Mouse (Mus musculus) MEL (cell line): ENCODE measurements around the gene Zp1. TPM values are rescaled to one million over a fixed set of nuclear protein-coding genes. Genes with fewer than 3 reads are reported as not detected.
A peak's percentile ranks its signal among the peaks of the same experiment; 100 is the strongest.

Experiments
- DNase-seq: peaks from one replicate; pipeline ENCODE4 v3.0.0; 2011; ENCODE audit warnings: low read depth, low spot score
- H3K27ac ChIP-seq: 2 replicates; pipeline ENCODE4 v1.5.1; 2012; ENCODE audit warnings: low read depth, mild to moderate bottlenecking, control low read depth, low read length, moderate library complexity; ENCODE audit not compliant: control insufficient read depth
- H3K27me3 ChIP-seq, 2 experiments: fragments of 150-350 bp in 1 of 2; sonication (generic) in 1 of 2; 2 replicates each; pipeline ENCODE4 v1.6.1; 2012; ENCODE audit warnings: low read length in 2 of 2, mild to moderate bottlenecking in 2 of 2, improper control_type of control experiment in 1 of 2, moderate library complexity in 1 of 2; ENCODE audit not compliant: insufficient read depth in 2 of 2, control insufficient read depth in 1 of 2
- H3K36me3 ChIP-seq, 2 experiments: 2 replicates each; pipeline ENCODE4 v1.6.1; 2012 to 2014; ENCODE audit warnings: low read length in 2 of 2, improper control_type of control experiment in 1 of 2, inconsistent platforms in 1 of 2, mild to moderate bottlenecking in 1 of 2; ENCODE audit not compliant: insufficient read depth in 2 of 2, control insufficient read depth in 1 of 2
- H3K4me1 ChIP-seq, 2 experiments: fragments of 150-350 bp in 1 of 2; sonication (generic) in 1 of 2; 2 replicates each; pipeline ENCODE4 v1.6.1; 2012; ENCODE audit warnings: low read length in 2 of 2, improper control_type of control experiment in 1 of 2, mild to moderate bottlenecking in 1 of 2; ENCODE audit not compliant: insufficient read depth in 2 of 2, control insufficient read depth in 1 of 2
- H3K4me3 ChIP-seq, 2 experiments: fragments of 150-350 bp in 1 of 2; sonication (generic) in 1 of 2; 2 replicates each; pipeline ENCODE4 v1.5.1; 2012; ENCODE audit warnings: low read depth in 2 of 2, low read length in 2 of 2, mild to moderate bottlenecking in 2 of 2, moderate library complexity in 2 of 2, control low read depth in 1 of 2, improper control_type of control experiment in 1 of 2; ENCODE audit not compliant: control insufficient read depth in 1 of 2, insufficient read depth in 1 of 2
- H3K79me2 ChIP-seq: 2 replicates; pipeline ENCODE4 v1.6.1; 2012; ENCODE audit warnings: mild to moderate bottlenecking, low read length, moderate library complexity; ENCODE audit not compliant: control insufficient read depth, poor library complexity, insufficient read depth
- H3K9ac ChIP-seq: 2 replicates; pipeline ENCODE4 v1.6.1; 2012; ENCODE audit warnings: low read depth, mild to moderate bottlenecking, control low read depth, low read length, moderate library complexity; ENCODE audit not compliant: control insufficient read depth, poor library complexity, severe bottlenecking
- H3K9me3 ChIP-seq: fragments of 150-350 bp; sonication (generic); replicated peaks from 2 replicates; pipeline ENCODE4 v1.6.1; 2012; ENCODE audit warnings: mild to moderate bottlenecking, low read length, improper control_type of control experiment, moderate library complexity; ENCODE audit not compliant: insufficient read depth
- BHLHE40 ChIP-seq: IDR thresholded peaks from 2 replicates; pipeline ENCODE4 v1.6.1; 2012; ENCODE audit warnings: low read depth, mild to moderate bottlenecking, inconsistent platforms, low read length, improper control_type of control experiment, borderline replicate concordance
- CHD1 ChIP-seq: IDR thresholded peaks from 2 replicates; pipeline ENCODE4 v1.6.1; 2012; ENCODE audit warnings: low read depth, mild to moderate bottlenecking, inconsistent platforms, low read length, improper control_type of control experiment
- E2F4 ChIP-seq: IDR thresholded peaks from 2 replicates; pipeline ENCODE4 v1.6.1; 2011; ENCODE audit warnings: low read depth, low read length, improper control_type of control experiment, borderline replicate concordance
- ETS1 ChIP-seq: IDR thresholded peaks from 2 replicates; pipeline ENCODE4 v1.6.1; 2012; ENCODE audit warnings: low read depth, mild to moderate bottlenecking, inconsistent platforms, low read length, improper control_type of control experiment, moderate library complexity
- GABPA ChIP-seq: IDR thresholded peaks from 2 replicates; pipeline ENCODE4 v1.6.1; 2012; ENCODE audit warnings: low read depth, mild to moderate bottlenecking, inconsistent platforms, low read length, improper control_type of control experiment, moderate library complexity
- GATA1 ChIP-seq: IDR thresholded peaks from 2 replicates; pipeline ENCODE4 v1.6.1; 2011; ENCODE audit warnings: low read depth, low read length, improper control_type of control experiment
- HCFC1 ChIP-seq: IDR thresholded peaks from 2 replicates; pipeline ENCODE4 v1.6.1; 2012; ENCODE audit warnings: low read depth, mild to moderate bottlenecking, inconsistent platforms, low read length, improper control_type of control experiment, moderate library complexity
- JUND ChIP-seq: IDR thresholded peaks from 2 replicates; pipeline ENCODE4 v1.6.1; 2011; ENCODE audit warnings: low read depth, mild to moderate bottlenecking, improper control_type of control experiment, low read length
- KAT2A ChIP-seq: conservative IDR thresholded peaks from 2 replicates; pipeline ENCODE4 v1.6.1; 2012; ENCODE audit warnings: low read depth, low read length, improper control_type of control experiment, inconsistent platforms
- MAX ChIP-seq: IDR thresholded peaks from 2 replicates; pipeline ENCODE4 v1.6.1; 2011; ENCODE audit warnings: low read length, improper control_type of control experiment
- MAZ ChIP-seq: IDR thresholded peaks from 2 replicates; pipeline ENCODE4 v1.6.1; 2012; ENCODE audit warnings: low read depth, mild to moderate bottlenecking, inconsistent platforms, low read length, improper control_type of control experiment
- MXI1 ChIP-seq: IDR thresholded peaks from 2 replicates; pipeline ENCODE4 v1.6.1; 2011; ENCODE audit warnings: mild to moderate bottlenecking, low read depth, low read length, improper control_type of control experiment
- MYB ChIP-seq: IDR thresholded peaks from 2 replicates; pipeline ENCODE4 v1.6.1; 2011; ENCODE audit warnings: mild to moderate bottlenecking, low read depth, low read length, improper control_type of control experiment
- NELFE ChIP-seq: IDR thresholded peaks from 2 replicates; pipeline ENCODE4 v1.6.1; 2011; ENCODE audit warnings: low read depth, low read length, improper control_type of control experiment
- POLR2A ChIP-seq, 2 experiments: IDR thresholded peaks; 2 replicates each; pipeline ENCODE4 v1.6.1; 2011 to 2012; ENCODE audit warnings: low read length in 2 of 2, mild to moderate bottlenecking in 2 of 2, control low read depth in 1 of 2, improper control_type of control experiment in 1 of 2, low read depth in 1 of 2, moderate library complexity in 1 of 2; ENCODE audit not compliant: control insufficient read depth in 1 of 2, insufficient read depth in 1 of 2, poor library complexity in 1 of 2
- POLR2AphosphoS2 ChIP-seq: IDR thresholded peaks from 2 replicates; pipeline ENCODE4 v1.6.1; 2011; ENCODE audit warnings: low read length, improper control_type of control experiment
- RAD21 ChIP-seq: IDR thresholded peaks from 2 replicates; pipeline ENCODE4 v1.6.1; 2011; ENCODE audit warnings: mild to moderate bottlenecking, low read depth, low read length, improper control_type of control experiment
- RCOR1 ChIP-seq: IDR thresholded peaks from 2 replicates; pipeline ENCODE4 v1.6.1; 2012; ENCODE audit warnings: low read depth, mild to moderate bottlenecking, inconsistent platforms, low read length, improper control_type of control experiment
- SMC3 ChIP-seq: IDR thresholded peaks from 2 replicates; pipeline ENCODE4 v1.6.1; 2011; ENCODE audit warnings: low read depth, low read length, improper control_type of control experiment
- TCF12 ChIP-seq: IDR thresholded peaks from 2 replicates; pipeline ENCODE4 v1.6.1; 2014; ENCODE audit warnings: low read depth, mild to moderate bottlenecking, inconsistent platforms, low read length, improper control_type of control experiment, moderate library complexity
- USF1 ChIP-seq: IDR thresholded peaks from 2 replicates; pipeline ENCODE4 v1.6.1; 2014; ENCODE audit warnings: low read depth, mild to moderate bottlenecking, inconsistent platforms, low read length, improper control_type of control experiment, moderate library complexity
- ZC3H11A ChIP-seq: IDR thresholded peaks from 2 replicates; pipeline ENCODE4 v1.6.1; 2012; ENCODE audit warnings: low read depth, mild to moderate bottlenecking, inconsistent platforms, low read length, improper control_type of control experiment
- ZMIZ1 ChIP-seq: IDR thresholded peaks from 2 replicates; pipeline ENCODE4 v1.6.1; 2012; ENCODE audit warnings: low read depth, mild to moderate bottlenecking, inconsistent platforms, low read length, improper control_type of control experiment, moderate library complexity
- ZNF384 ChIP-seq: IDR thresholded peaks from 2 replicates; pipeline ENCODE4 v1.6.1; 2012; ENCODE audit warnings: low read depth, mild to moderate bottlenecking, inconsistent platforms, low read length, improper control_type of control experiment
- polyA plus RNA-seq, 2 experiments: library from polyadenylated mRNA; stranded (reverse) in 1 of 2; unstranded in 1 of 2; fragments of >175 nt in 1 of 2; fragments of >200 nt in 1 of 2; gene quantifications; 2 replicates each; pipeline versions ENCODE4 v1.2.1 to v1.2.4; 2012; ENCODE audit warnings: low replicate concordance in 2 of 2, low read depth in 1 of 2; ENCODE audit not compliant: insufficient read length in 2 of 2, insufficient read depth in 1 of 2, missing spikeins in 1 of 2
- total RNA-seq: library from RNA; depleted of rRNA; stranded (reverse); fragments of 300-350 nt; gene quantifications from 2 replicates; pipeline ENCODE4 v1.2.3, GENCODE M21; 2012

The Zp1 gene
- total and polyA plus RNA-seq, 3 experiments = not detected

DNA sequence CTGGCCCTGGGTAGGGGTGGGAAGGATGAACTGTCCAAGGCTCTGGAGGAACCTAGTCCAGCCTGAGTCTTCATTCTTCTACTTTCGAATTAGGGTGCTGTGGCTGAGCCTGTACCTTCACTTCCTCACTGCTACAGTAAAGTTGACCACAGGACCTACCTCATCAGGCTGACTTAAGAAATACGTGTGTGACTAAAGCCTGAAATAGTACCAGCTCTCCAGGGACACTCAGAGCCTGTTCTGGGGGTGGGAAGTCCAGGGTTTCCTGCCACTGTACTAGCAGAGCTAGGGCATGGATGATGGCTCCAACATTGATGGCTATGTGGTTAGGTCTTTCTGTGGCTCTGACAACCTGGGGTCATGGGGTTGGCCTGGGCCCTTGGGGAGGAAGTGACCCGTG lies 23.5 kb upstream of the Zp1 start:
- Histone ChIP-seq H3K36me3 (peaks cover 3 to 19% of the 10 kb centered on the region in 2 experiments; a peak in 3 of 4 replicates), H3K4me3 (no peak overlapping the region), H3K79me2 (peaks cover 33% of the 10 kb centered on the region), H3K27me3 (no peaks in the 10 kb centered on the region), H3K9me3 (no peaks in the 10 kb centered on the region), H3K27ac (no peak overlapping the region), H3K4me1 (peaks cover 3 to 16% of the 10 kb centered on the region in 2 experiments), H3K9ac (no peak overlapping the region)
- no peak for TF ChIP-seq MAX
- TF ChIP-seq SMC3 = no peak
- TF ChIP-seq POLR2A (IDR thresholded peaks at IDR 0.05; ENCODE audit: control insufficient read depth in 1 of 2, insufficient read depth in 1 of 2, low read depth in 1 of 2, low read length in 2 of 2, poor library complexity in 1 of 2) = no peak
- no peak for TF ChIP-seq ZNF384
- TF ChIP-seq E2F4 = no peak
- DNase-seq = no peak

DNA sequence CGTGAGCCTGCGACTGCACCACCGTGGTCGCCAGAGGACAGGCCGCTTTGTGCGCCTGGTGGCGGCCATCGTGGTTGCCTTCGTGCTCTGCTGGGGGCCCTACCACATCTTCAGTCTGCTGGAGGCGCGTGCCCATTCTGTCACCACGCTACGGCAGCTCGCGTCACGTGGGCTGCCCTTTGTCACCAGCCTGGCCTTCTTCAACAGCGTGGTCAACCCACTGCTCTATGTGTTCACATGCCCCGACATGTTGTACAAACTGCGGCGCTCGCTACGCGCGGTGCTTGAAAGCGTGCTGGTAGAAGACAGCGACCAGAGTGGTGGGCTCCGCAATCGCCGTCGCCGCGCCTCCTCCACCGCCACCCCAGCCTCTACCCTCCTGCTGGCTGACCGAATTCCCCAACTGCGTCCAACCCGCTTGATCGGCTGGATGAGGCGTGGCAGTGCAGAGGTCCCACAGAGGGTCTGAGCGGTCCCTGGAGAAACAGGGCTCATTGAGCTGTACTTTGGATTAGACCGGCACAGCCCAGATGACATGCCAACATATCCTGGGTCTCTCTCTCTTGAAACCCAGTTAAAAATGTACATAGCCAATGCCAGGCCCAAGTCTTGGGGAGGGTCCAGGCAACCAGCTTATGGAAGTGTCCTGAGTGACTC lies 20.5 kb upstream of the Zp1 start:
- Histone ChIP-seq H3K4me3 (no peak overlapping the region), H3K9ac (no peak overlapping the region), H3K79me2 (peaks cover 3% of the 10 kb centered on the region), H3K27me3 (no peaks in the 10 kb centered on the region), H3K36me3 (peaks cover 3 to 21% of the 10 kb centered on the region in 2 experiments; a peak in 3 of 4 replicates), H3K4me1 (peaks cover 10 to 27% of the 10 kb centered on the region in 2 experiments), H3K9me3 (no peaks in the 10 kb centered on the region), H3K27ac (no peak overlapping the region)
- no peak for DNase-seq
- TF ChIP-seq GATA1 = no peak
- no peak for TF ChIP-seq ZC3H11A
- no peak for TF ChIP-seq MXI1
- no peak for TF ChIP-seq HCFC1
- no peak for TF ChIP-seq BHLHE40
- TF ChIP-seq ETS1 = no peak
- 0 out of 2 replicates have a peak, but pooled peaks have one; percentile 21 for TF ChIP-seq POLR2AphosphoS2
- no peak for TF ChIP-seq ZNF384
- TF ChIP-seq ZMIZ1 = no peak

DNA sequence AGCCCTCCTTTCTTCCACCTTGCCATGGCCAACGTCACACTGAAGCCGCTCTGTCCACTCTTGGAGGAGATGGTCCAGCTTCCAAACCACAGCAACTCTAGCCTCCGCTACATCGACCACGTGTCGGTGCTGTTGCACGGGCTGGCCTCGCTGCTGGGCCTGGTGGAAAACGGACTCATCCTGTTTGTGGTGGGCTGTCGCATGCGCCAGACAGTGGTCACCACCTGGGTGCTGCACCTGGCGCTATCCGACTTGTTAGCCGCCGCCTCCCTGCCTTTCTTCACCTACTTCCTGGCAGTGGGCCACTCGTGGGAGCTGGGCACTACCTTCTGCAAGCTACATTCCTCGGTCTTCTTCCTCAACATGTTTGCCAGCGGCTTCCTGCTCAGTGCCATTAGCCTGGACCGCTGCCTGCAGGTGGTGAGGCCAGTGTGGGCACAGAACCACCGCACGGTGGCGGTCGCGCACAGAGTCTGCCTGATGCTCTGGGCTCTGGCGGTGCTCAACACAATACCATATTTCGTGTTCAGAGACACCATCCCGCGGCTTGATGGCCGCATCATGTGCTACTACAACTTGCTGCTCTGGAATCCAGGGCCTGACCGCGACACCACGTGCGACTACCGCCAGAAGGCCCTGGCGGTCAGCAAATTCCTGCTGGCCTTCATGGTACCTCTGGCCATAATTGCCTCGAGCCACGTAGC lies 19.8 kb upstream of the Zp1 start:
- Histone ChIP-seq H3K27me3 (no peaks in the 10 kb centered on the region), H3K4me1 (peaks cover 10 to 31% of the 10 kb centered on the region in 2 experiments), H3K4me3 (no peak overlapping the region), H3K27ac (no peak overlapping the region), H3K9ac (no peak overlapping the region), H3K36me3 (peaks cover 3 to 20% of the 10 kb centered on the region in 2 experiments; a peak in 3 of 4 replicates), H3K79me2 (peaks cover 1% of the 10 kb centered on the region; the same call in 1 of the 2 replicates), H3K9me3 (no peaks in the 10 kb centered on the region)
- DNase-seq = no peak
- TF ChIP-seq KAT2A (no peak), NELFE (no peak), TCF12 (no peak), MAX (no peak), CHD1 (no peak), USF1 (no peak), MXI1 (no peak), MYB (no peak), POLR2AphosphoS2 (no peak), RCOR1 (no peak), BHLHE40 (no peak), JUND (no peak), RAD21 (no peak), MAZ (no peak), GABPA (no peak)
